Mouse (Mus musculus) midbrain, embryonic 11.5 days (tissue): ENCODE results near the gene Hist1h2ba. TPM values are rescaled to one million over a fixed set of nuclear protein-coding genes. Genes with fewer than 3 reads are reported as not detected.

Experiments
- ATAC-seq: fragments of 200-750 bp; cut with Nextera tagmentation; 2 replicates; pipeline ENCODE4 v1.8.0; 2017; ENCODE audit warnings: moderate TSS enrichment, moderate library complexity; ENCODE audit not compliant: low FRiP score
- DNase-seq: peaks from one replicate; pipeline ENCODE4 v3.0.0; 2015; ENCODE audit warnings: low spot score; ENCODE audit errors: missing footprints
- H3K27ac ChIP-seq: fragments of 300-500 bp; sonication (generic); 2 replicates; pipeline ENCODE4 v1.5.1; 2014; ENCODE audit warnings: low read depth, low read length
- H3K27me3 ChIP-seq: fragments of 300-500 bp; sonication (generic); 2 replicates; pipeline ENCODE4 v1.6.1; 2014; ENCODE audit warnings: mild to moderate bottlenecking, low read length, moderate library complexity, mixed read lengths; ENCODE audit not compliant: control insufficient read depth, insufficient read depth
- H3K36me3 ChIP-seq: fragments of 300-500 bp; sonication (generic); 2 replicates; pipeline ENCODE4 v1.6.1; 2014; ENCODE audit warnings: mild to moderate bottlenecking, low read length, moderate library complexity, mixed read lengths; ENCODE audit not compliant: control insufficient read depth, insufficient read depth
- H3K4me1 ChIP-seq: fragments of 300-500 bp; sonication (generic); 2 replicates; pipeline ENCODE4 v1.6.1; 2014; ENCODE audit warnings: low read length; ENCODE audit not compliant: control insufficient read depth, insufficient read depth
- H3K4me2 ChIP-seq: fragments of 300-500 bp; sonication (generic); 2 replicates; pipeline ENCODE4 v1.6.1; 2014; ENCODE audit warnings: mild to moderate bottlenecking, moderate library complexity
- H3K4me3 ChIP-seq: fragments of 300-500 bp; sonication (generic); 2 replicates; pipeline ENCODE4 v1.5.1; 2014; ENCODE audit warnings: low read depth, low read length
- H3K9ac ChIP-seq: fragments of 300-500 bp; sonication (generic); 2 replicates; pipeline ENCODE4 v1.6.1; 2014; ENCODE audit warnings: low read length
- H3K9me3 ChIP-seq: fragments of 300-500 bp; sonication (generic); 2 replicates; pipeline ENCODE4 v1.6.1; 2016; ENCODE audit warnings: low read length; ENCODE audit not compliant: control insufficient read depth
- WGBS: fragments of 180-500 bp; shearing (Covaris S2); extraction: QIAGEN DNeasy Blood & Tissue Kit; methylation state at CpG from one replicate; pipeline ENCODE4 v1.1.7; 2014; 5-methylcytosine and 5-hydroxymethylcytosine counted together
- polyA plus RNA-seq: library from polyadenylated mRNA; unstranded; fragments of >200 nt; fragmentation: Nextera tagmentation; extraction: Ambion mirVana; gene quantifications from 2 replicates; pipeline ENCODE4 v1.2.1, GENCODE M21; 2014

Gene Hist1h2ba
- not detected in 2 replicates for polyA plus RNA-seq

GRCm38 (mm10) chr13:23933421-23934210, at the start of gene Hist1h2ba:
Gene Hist1h2ba (minus strand): TSS chr13:23934156.
- Histone ChIP-seq H3K9me3 (no peaks in the 10 kb centered on the region), H3K27ac (no peak within 1 kb of the TSS), H3K36me3 (no peaks in the 10 kb centered on the region), H3K4me1 (no peaks in the 10 kb centered on the region), H3K4me3 (no peak within 1 kb of the TSS), H3K9ac (no peak within 1 kb of the TSS), H3K4me2 (no peak within 1 kb of the TSS), H3K27me3 (no peaks in the 10 kb centered on the region)
- ATAC-seq = no peak
- 92% methylated on average over 36 of the region's 39 CpGs for WGBS
- DNase-seq = no peak

DNA sequence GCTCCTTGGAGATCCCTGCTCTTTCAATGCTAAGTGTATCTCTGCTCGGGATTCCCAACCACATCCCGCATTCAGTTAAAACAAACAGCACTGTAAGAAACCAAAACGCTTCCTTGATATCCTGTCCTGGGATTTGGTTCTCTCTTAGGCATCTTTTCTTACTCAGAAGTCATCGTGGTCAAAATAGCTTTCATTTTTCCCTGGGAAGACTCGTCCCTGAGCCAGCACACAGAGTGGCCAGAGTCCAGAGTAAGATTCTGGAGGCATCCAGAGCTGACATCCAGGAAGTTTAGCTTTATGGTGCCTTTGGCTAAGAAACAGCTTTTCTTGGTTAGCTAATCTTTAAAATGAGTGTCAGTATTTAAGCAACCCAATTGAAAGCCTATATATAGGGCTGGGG, 38.3 kb upstream of the Hist1h2ba start:
- Histone ChIP-seq H3K27me3 (no peaks in the 10 kb centered on the region), H3K9ac (no peak overlapping the region), H3K36me3 (no peaks in the 10 kb centered on the region), H3K4me2 (no peak overlapping the region), H3K4me1 (no peaks in the 10 kb centered on the region), H3K9me3 (no peaks in the 10 kb centered on the region), H3K27ac (no peak overlapping the region), H3K4me3 (no peak overlapping the region)
- DNase-seq (no peak), ATAC-seq (no peak)
- 78% methylated on average over 5 of the region's 5 CpGs for whole genome bisulfite sequencing

DNA sequence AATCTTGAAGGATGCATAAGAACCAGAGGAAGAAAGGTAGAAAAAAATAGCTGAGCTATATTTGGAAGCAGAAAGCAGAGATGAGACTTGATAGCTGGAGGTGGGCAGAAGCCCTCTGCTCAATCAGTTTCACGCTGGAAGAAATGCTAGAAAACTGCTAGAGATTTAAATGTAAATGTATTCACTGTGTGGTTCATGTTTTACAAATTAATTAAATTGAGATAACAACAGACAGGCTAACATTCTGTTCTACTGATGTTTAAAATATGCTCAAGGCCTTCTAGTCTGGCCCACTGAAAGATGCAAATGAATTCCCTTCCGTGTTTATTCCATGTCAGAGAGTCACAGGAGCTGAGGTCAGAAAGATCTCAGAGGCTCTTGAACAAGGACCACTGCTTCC, 37.9 kb upstream of the Hist1h2ba start:
- H3K36me3 ChIP-seq = no peaks in the 10 kb centered on the region
- no peak overlapping the region for H3K9ac ChIP-seq
- DNase-seq = no peak
- WGBS = 68% methylated on average over 2 of the region's 2 CpGs
- no peak for ATAC-seq
- H3K27me3 ChIP-seq = no peaks in the 10 kb centered on the region
- no peak overlapping the region for H3K4me3 ChIP-seq
- H3K4me1 ChIP-seq = no peaks in the 10 kb centered on the region
- no peak overlapping the region for H3K27ac ChIP-seq
- no peaks in the 10 kb centered on the region for H3K9me3 ChIP-seq
- no peak overlapping the region for H3K4me2 ChIP-seq

DNA sequence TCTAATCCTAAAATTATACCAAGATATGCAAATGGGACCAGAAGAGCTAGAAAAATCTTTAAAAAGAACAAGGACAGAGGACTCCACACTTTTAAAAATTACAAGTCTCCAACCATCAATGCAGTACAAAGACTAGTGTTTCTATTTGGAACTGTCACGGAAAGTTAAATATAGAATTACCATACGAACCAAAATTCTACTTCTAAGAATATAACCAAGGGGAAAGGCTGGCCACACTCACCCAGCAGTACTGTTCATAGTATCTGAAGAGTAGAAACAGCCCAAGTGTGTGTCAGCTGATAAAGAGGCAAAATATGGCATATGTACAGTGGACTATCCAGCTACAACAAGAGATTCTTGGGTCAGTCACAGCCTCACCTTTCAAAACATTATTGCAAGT, 31.0 kb upstream of the Hist1h2ba start:
- Histone ChIP-seq H3K36me3 (no peaks in the 10 kb centered on the region), H3K27me3 (no peaks in the 10 kb centered on the region), H3K9me3 (no peaks in the 10 kb centered on the region), H3K9ac (no peak overlapping the region), H3K4me1 (no peaks in the 10 kb centered on the region), H3K4me3 (no peak overlapping the region), H3K4me2 (no peak overlapping the region), H3K27ac (no peak overlapping the region)
- 89% methylated on average over 2 of the region's 2 CpGs for WGBS
- no peak for ATAC-seq
- DNase-seq = no peak

GRCm38 (mm10) chr13:23959776-23960175, 25.8 kb upstream of the Hist1h2ba start:
- Histone ChIP-seq H3K4me2 (no peak overlapping the region), H3K27me3 (no peaks in the 10 kb centered on the region), H3K9me3 (no peaks in the 10 kb centered on the region), H3K36me3 (no peaks in the 10 kb centered on the region), H3K4me3 (no peak overlapping the region), H3K27ac (no peak overlapping the region), H3K9ac (no peak overlapping the region), H3K4me1 (peaks cover 6% of the 10 kb centered on the region; the same call in 1 of the 2 replicates)
- DNase-seq = no peak
- no peak for ATAC-seq
- 26% methylated on average over 2 of the region's 2 CpGs for WGBS

DNA sequence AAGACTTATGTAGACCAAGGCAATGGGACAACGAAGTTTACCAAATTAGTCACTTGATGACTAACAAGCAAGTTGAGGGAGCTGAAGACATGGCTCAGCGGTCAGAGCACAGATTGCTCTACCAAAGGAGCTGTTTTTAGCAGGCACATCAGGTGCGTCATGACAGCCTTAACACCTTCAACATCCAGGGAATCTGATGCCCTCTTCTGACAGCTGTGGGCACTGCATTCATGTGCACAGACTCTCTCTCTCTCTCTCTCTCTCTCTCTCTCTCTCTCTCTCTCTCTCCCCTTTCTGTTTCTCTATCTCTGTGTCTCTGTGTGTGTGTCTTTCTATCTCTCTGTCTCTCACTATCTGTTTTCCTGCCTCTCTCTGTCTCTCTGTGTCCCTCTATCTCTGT, 17.0 kb upstream of the Hist1h2ba start:
- 82% methylated on average over 3 of the region's 3 CpGs for whole genome bisulfite sequencing
- H3K36me3 ChIP-seq = no peaks in the 10 kb centered on the region

GRCm38 (mm10) chr13:23949484-23950246, 15.7 kb upstream of the Hist1h2ba start:
- Histone ChIP-seq H3K9me3 (no peaks in the 10 kb centered on the region), H3K36me3 (no peaks in the 10 kb centered on the region), H3K27me3 (no peaks in the 10 kb centered on the region), H3K27ac (peak overlapping the region; percentile 14; the same call in 1 of the 2 replicates), H3K9ac (no peak overlapping the region), H3K4me1 (0 out of 2 replicates have a peak, but pooled peaks cover 3% of the 10 kb centered on the region), H3K4me3 (no peak overlapping the region), H3K4me2 (no peak overlapping the region)
- ATAC-seq (peak; percentile 88), DNase-seq (peak; percentile 90)
- WGBS = 37% methylated on average over 14 of the region's 14 CpGs

More for the DNA sequence above, 17.0 kb upstream of the Hist1h2ba start:
- Histone ChIP-seq H3K9me3 (no peaks in the 10 kb centered on the region), H3K4me1 (0 out of 2 replicates have a peak, but pooled peaks cover 3% of the 10 kb centered on the region), H3K27me3 (no peaks in the 10 kb centered on the region), H3K9ac (no peak overlapping the region), H3K4me2 (no peak overlapping the region), H3K4me3 (no peak overlapping the region), H3K27ac (no peak overlapping the region)
- no peak for DNase-seq
- no peak for ATAC-seq

GRCm38 (mm10) chr13:23946254-23946653, 12.3 kb upstream of the Hist1h2ba start:
- Histone ChIP-seq H3K27me3 (no peaks in the 10 kb centered on the region), H3K4me1 (0 out of 2 replicates have a peak, but pooled peaks cover 3% of the 10 kb centered on the region), H3K9ac (no peak overlapping the region), H3K27ac (no peak overlapping the region), H3K36me3 (no peaks in the 10 kb centered on the region), H3K9me3 (no peaks in the 10 kb centered on the region), H3K4me2 (no peak overlapping the region), H3K4me3 (no peak overlapping the region)
- 45% methylated on average over 2 of the region's 2 CpGs for WGBS
- ATAC-seq = no peak
- no peak for DNase-seq

GRCm38 (mm10) chr13:23942861-23943260, 8.9 kb upstream of the Hist1h2ba start:
- Histone ChIP-seq H3K36me3 (no peaks in the 10 kb centered on the region), H3K4me1 (no peaks in the 10 kb centered on the region), H3K9me3 (no peaks in the 10 kb centered on the region), H3K27me3 (no peaks in the 10 kb centered on the region), H3K4me3 (no peak overlapping the region), H3K4me2 (no peak overlapping the region), H3K9ac (no peak overlapping the region), H3K27ac (no peak overlapping the region)
- ATAC-seq (no peak), DNase-seq (no peak)
- WGBS = 63% methylated on average over 2 of the region's 2 CpGs
